Mouse (Mus musculus): ENCODE data around the gene H2al1e.
"Not testable (repeated sequence)": the region's sequence is repeated elsewhere in the genome, so short reads cannot be mapped to it uniquely, and the experiment has no call there.

- TF ChIP-seq EP300, CTCF (IDR thresholded peaks at IDR 0.05): not testable (repeated sequence)
These were observed 3.1 kb downstream of the H2al1e start, which contains the start of gene H2al1f for GRCm38 (mm10) chrX:11314858-11315257.

All from lung, postnatal 0 days (tissue).